Mouse (Mus musculus): ENCODE measurements at regions not wholly inside any gene's neighbourhood (a gene's known extent, or its start where the extent isn't known, plus 50 kb on each side); places are given as distances from the start of the nearest gene placed in this dataset.

GRCm38 (mm10) chr1:128951436-128951835 is 321.7 kb upstream of the Thsd7b start:
- TF ChIP-seq CTCF (IDR thresholded peaks at IDR 0.05; ENCODE audit: low read depth) (no peak), EP300 (IDR thresholded peaks at IDR 0.05; ENCODE audit: low read depth) (no peak)

All from heart, postnatal 0 days (tissue).